Mouse (Mus musculus) bone marrow macrophage, adult 2 months (primary cell): ENCODE results near the gene Fnbp1l. TPM values are rescaled to one million over a fixed set of nuclear protein-coding genes. Genes with fewer than 3 reads are reported as not detected.

Source experiments
- H3K27ac ChIP-seq: 2 replicates; pipeline ENCODE4 v1.5.1; 2012; ENCODE audit warnings: low read depth, low read length; ENCODE audit not compliant: insufficient read depth
- H3K4me1 ChIP-seq: 2 replicates; pipeline ENCODE4 v1.6.1; 2012; ENCODE audit warnings: low read length; ENCODE audit not compliant: control insufficient read depth, insufficient read depth
- H3K4me3 ChIP-seq: 2 replicates; pipeline ENCODE4 v1.5.1; 2012; ENCODE audit warnings: mild to moderate bottlenecking, low read length, moderate library complexity; ENCODE audit not compliant: insufficient read depth
- CTCF ChIP-seq: IDR thresholded peaks from 2 replicates; pipeline ENCODE4 v1.5.1; 2012; ENCODE audit warnings: low read depth, mild to moderate bottlenecking, low read length, moderate library complexity
- POLR2A ChIP-seq: IDR thresholded peaks from 2 replicates; pipeline ENCODE4 v1.6.1; 2012; ENCODE audit warnings: mild to moderate bottlenecking, low read depth, low read length, borderline replicate concordance
- polyA plus RNA-seq: library from polyadenylated mRNA; stranded (reverse); fragments of >200 nt; gene quantifications from 2 replicates; pipeline ENCODE4 v1.2.4, GENCODE M21; 2012; ENCODE audit not compliant: missing spikeins, insufficient read depth, insufficient read length

Gene Fnbp1l
- polyA plus RNA-seq, 1 experiment, result 51.3 TPM

DNA sequence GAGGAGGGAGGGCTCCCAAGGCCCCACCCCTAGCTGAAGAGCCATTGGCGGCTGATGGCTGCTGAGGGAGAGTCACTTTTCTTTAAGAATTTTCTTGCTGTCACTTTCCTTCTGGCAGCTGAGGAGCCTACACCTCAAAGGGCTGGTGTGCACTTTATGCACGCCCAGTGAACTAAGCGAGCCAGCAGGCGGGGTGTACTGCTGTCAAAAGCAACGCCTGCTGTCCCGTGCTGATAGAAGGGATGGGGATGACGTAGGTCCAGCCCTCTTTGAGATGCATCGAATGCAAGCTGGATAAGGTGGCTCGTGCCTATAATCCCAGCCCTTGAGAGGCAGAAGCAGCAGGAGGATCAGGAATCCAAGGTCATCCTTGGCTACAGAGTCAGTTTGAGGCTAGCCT lies 118.6 kb downstream of the Fnbp1l start:
- Histone ChIP-seq H3K4me1 (peaks cover 17% of the 10 kb centered on the region), H3K27ac (no peak overlapping the region), H3K4me3 (no peak overlapping the region)
- TF ChIP-seq CTCF (no peak), POLR2A (no peak)

DNA sequence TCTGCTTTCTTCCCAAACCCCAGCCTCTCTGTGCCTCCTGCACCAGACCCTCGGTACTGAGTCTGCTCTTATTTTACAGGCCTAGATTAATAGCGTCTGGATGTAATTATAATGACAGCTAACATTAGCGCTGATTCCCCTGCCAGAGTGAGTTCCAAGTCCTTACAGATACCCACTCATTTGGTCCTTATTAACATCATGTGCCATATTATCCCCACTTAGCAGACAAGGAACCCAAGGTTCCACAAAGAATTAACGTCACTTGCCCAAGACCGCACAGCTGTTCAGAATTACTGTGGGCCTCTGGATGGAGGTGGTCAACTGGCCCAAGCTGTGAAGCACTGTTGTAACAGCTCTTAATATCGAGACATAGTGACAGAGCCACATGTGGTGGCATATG lies 119.9 kb downstream of the Fnbp1l start:
- no peak overlapping the region for H3K4me3 ChIP-seq
- TF ChIP-seq CTCF (no peak), POLR2A (no peak)
- H3K27ac ChIP-seq, result no peak overlapping the region
- H3K4me1 ChIP-seq, result peaks cover 17% of the 10 kb centered on the region

- Histone ChIP-seq H3K4me3 (no peak overlapping the region), H3K27ac (peak overlapping the region; percentile 53), H3K4me1 (peaks cover 17% of the 10 kb centered on the region)
- TF ChIP-seq CTCF (no peak), POLR2A (no peak)
Measured at GRCm38 (mm10) chr3:122498528-122498927, 121.0 kb downstream of the Fnbp1l start.

DNA sequence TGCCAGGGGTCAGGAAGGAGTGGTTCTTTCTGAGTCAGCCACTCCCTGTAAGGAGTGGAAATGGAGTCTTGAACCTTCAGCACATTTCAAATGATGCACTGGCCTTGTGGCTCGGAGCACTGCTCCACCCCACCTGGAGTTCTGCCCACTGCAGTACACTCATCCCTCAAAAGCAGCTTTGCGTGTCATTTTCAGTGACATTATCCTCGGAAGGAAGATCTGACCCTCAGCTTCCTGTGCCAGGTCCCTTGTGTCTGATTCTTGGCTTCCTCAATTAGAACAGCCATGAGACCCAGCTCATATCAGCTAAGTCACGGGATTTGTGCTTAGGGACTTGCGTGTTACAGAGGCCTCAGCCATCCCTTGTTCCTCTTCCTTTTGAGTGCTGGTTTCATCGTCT lies 121.6 kb downstream of the Fnbp1l start:
- no peak for TF ChIP-seq CTCF
- no peak for TF ChIP-seq POLR2A
- H3K4me3 ChIP-seq, result no peak overlapping the region
- peaks cover 17% of the 10 kb centered on the region for H3K4me1 ChIP-seq
- H3K27ac ChIP-seq, result peak overlapping the region; percentile 53

DNA sequence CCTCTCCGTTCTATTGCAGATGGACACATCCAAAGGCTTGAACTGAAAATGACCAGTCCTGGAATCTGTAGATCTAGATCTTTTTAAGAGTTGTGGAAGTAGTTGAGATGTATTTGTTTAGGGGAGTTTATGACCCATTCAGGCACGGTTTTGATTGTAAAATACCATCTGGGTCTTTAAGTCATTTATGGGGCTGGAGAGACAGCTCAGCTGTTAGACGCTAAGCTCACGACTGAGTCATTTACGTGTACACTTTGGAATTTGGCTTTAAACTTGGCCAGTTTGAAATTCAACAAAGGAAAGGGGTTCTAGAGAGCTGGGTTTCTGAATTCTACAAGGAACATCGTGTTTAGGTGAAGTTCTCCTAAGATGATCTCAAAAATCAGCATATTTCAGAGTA lies 124.8 kb downstream of the Fnbp1l start:
- no peak overlapping the region for H3K4me3 ChIP-seq
- no peak overlapping the region for H3K27ac ChIP-seq
- no peak for TF ChIP-seq CTCF
- peaks cover 17% of the 10 kb centered on the region for H3K4me1 ChIP-seq

DNA sequence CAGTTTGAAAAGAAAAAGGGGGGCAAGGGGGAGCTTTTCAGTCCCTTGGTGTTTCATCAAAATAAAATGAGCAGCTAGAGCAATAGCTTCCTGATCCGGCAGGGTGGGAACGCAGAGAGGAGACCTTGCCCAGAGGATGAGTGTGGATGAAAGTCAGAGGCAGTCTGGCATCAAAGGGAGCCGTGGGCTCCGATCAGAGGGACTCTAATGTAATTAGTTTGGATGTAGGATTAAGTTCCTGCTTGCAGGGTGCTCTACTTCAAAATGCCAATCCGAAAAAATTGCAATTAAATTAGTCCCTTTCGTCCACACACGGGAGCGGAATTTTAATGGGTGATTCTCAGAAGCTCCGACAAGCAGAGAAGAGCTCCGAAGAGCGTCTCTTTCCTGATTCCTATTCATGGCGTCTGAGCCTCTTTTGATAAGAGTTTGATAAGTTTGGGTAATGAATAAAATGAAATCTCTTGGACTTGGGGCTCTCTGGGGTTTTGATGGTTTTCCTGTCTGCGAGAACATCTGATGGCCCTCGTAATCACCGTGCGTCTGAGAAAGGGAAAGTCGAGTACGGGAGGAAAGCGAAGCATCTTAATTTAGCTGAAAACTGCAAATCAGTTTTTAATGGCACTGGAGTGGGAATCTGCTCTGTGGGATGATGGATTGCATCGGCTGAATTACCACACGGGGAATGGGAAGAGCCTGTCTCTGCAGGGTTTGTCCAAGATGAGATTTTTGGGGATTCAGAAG lies 126.5 kb downstream of the Fnbp1l start:
- no peak for TF ChIP-seq CTCF
- no peak for TF ChIP-seq POLR2A
- Histone ChIP-seq H3K4me1 (peaks cover 10% of the 10 kb centered on the region), H3K4me3 (no peak overlapping the region), H3K27ac (no peak overlapping the region)

- TF ChIP-seq POLR2A (no peak), CTCF (no peak)
- Histone ChIP-seq H3K27ac (no peak overlapping the region), H3K4me1 (no peaks in the 10 kb centered on the region), H3K4me3 (no peak overlapping the region)
Measured at GRCm38 (mm10) chr3:122492006-122492405, 127.5 kb downstream of the Fnbp1l start.

- Histone ChIP-seq H3K4me3 (no peak overlapping the region), H3K4me1 (no peaks in the 10 kb centered on the region), H3K27ac (no peak overlapping the region)
- TF ChIP-seq POLR2A (no peak), CTCF (no peak)
Measured at GRCm38 (mm10) chr3:122490574-122490973, 128.9 kb downstream of the Fnbp1l start.

Other genes starting within 250 kb of the Fnbp1l start
- gene Pde5a, start 109.2 kb upstream of the Fnbp1l start, polyA plus RNA-seq, result 0.67 and 0.98 TPM in 2 replicates